Mouse (Mus musculus) heart, embryonic 11.5 days (tissue): ENCODE data around the gene Fam234b. TPM values are rescaled to one million over a fixed set of nuclear protein-coding genes. Genes with fewer than 3 reads are reported as not detected.

Experiments used
- ATAC-seq: fragments of 200-750 bp; cut with Nextera tagmentation; replicated peaks from 2 replicates; pipeline ENCODE4 v1.8.0; 2017; ENCODE audit warnings: moderate library complexity; ENCODE audit not compliant: insufficient number of reproducible peaks, low FRiP score, low TSS enrichment
- H3K27ac ChIP-seq: fragments of 300-500 bp; sonication (generic); 2 replicates; pipeline ENCODE4 v1.5.1; 2014; ENCODE audit warnings: mild to moderate bottlenecking, low read depth, low read length
- H3K27me3 ChIP-seq: fragments of 300-500 bp; sonication (generic); 2 replicates; pipeline ENCODE4 v1.6.1; 2014; ENCODE audit warnings: mild to moderate bottlenecking, low read length, mixed read lengths; ENCODE audit not compliant: control insufficient read depth, insufficient read depth
- H3K36me3 ChIP-seq: fragments of 300-500 bp; sonication (generic); 2 replicates; pipeline ENCODE4 v1.6.1; 2014; ENCODE audit warnings: mild to moderate bottlenecking, low read length, moderate library complexity, mixed read lengths; ENCODE audit not compliant: control insufficient read depth, insufficient read depth
- H3K4me1 ChIP-seq: fragments of 300-500 bp; sonication (generic); 2 replicates; pipeline ENCODE4 v1.6.1; 2014; ENCODE audit warnings: low read length; ENCODE audit not compliant: control insufficient read depth, insufficient read depth
- H3K4me2 ChIP-seq: fragments of 300-500 bp; sonication (generic); 2 replicates; pipeline ENCODE4 v1.6.1; 2014; ENCODE audit warnings: mild to moderate bottlenecking, moderate library complexity
- H3K4me3 ChIP-seq: fragments of 300-500 bp; sonication (generic); 2 replicates; pipeline ENCODE4 v1.5.1; 2014; ENCODE audit warnings: low read depth, low read length
- H3K9ac ChIP-seq: fragments of 300-500 bp; sonication (generic); 2 replicates; pipeline ENCODE4 v1.6.1; 2014; ENCODE audit warnings: mild to moderate bottlenecking, low read depth, low read length, moderate library complexity
- H3K9me3 ChIP-seq: fragments of 300-500 bp; sonication (generic); replicated peaks from 2 replicates; pipeline ENCODE4 v1.6.1; 2016; ENCODE audit warnings: low read length; ENCODE audit not compliant: control insufficient read depth
- WGBS: fragments of 180-500 bp; shearing (Covaris S2); extraction: QIAGEN DNeasy Blood & Tissue Kit; methylation state at CpG from one replicate; pipeline ENCODE4 v1.1.7; 2014; ENCODE audit not compliant: insufficient replicate concordance; 5-methylcytosine and 5-hydroxymethylcytosine counted together
- polyA plus RNA-seq: library from polyadenylated mRNA; unstranded; fragments of >200 nt; fragmentation: Nextera tagmentation; extraction: Ambion mirVana; gene quantifications from 2 replicates; pipeline ENCODE4 v1.2.1, GENCODE M21; 2014

Gene Fam234b
- polyA plus RNA-seq, 1 experiment from 2014 or later = 11.3 TPM

DNA sequence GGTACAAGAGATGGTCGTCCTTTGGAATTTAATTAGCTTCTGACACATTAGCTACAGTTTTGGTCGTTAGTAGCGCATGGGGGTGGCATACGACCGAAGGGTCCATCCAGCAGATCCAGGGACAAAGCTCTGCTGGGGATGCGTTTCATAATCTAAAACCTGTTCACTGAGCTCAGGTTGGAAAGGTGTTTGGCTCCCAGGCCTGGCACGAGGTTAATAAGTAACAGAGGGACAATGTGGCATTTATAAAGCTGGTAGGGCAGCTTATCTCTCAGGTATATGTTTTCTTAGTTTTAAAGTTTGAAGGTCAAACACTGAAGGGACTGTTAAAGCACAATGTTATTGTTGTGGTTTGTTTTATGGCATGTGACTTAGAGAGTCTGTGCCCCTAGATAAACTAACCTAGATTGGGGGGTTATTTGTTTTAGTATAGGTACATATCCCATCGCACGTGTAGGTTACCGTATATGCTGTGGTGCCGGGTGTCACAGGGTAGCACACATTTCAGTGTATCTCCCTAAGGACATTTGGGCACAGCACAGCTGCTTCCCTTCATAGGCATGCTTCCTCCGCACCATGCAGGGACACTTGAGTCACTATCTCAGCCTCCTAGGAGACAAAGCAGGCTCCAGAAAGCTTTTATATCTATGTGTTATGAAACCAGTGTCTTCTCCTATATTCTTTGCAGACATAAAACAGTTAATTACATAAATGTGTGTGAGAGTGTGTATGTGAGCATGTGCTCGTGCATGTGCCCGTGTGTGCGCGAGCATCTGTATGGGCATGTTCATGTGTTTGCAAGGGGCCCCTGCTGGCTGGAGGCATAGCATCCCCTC is 2.6 kb downstream of the Fam234b start:
- no peak overlapping the region for H3K27ac ChIP-seq
- H3K36me3 ChIP-seq = no peaks in the 10 kb centered on the region
- WGBS = 83% methylated on average over 16 of the region's 16 CpGs
- no peak overlapping the region for H3K9ac ChIP-seq
- ATAC-seq = no peak
- H3K27me3 ChIP-seq = no peaks in the 10 kb centered on the region; the same call in 1 of the 2 replicates
- H3K4me3 ChIP-seq = no peak overlapping the region
- H3K4me1 ChIP-seq = peaks cover 9% of the 10 kb centered on the region; the same call in 1 of the 2 replicates
- H3K4me2 ChIP-seq = no peak overlapping the region
- H3K9me3 ChIP-seq = no peaks in the 10 kb centered on the region

DNA sequence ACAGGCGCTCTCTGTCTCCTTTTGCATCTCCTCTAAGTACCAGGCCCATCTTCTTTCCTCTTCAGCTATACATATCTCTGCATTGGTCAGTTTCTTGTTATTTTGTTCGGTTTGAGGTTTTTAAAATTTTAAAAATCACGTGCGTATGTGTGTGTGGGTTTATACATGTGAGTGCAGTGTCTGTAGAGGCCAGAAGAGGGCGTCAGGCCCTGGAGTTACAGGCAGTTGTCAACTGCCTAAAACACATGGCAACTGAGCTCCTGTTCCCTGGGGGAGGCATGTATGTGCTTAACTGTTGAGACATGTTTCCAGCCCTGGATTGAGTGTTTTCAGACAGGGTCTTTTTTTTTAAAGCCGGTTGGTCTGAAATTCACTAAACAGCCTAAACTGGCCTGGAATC is 4.9 kb downstream of the Fam234b start:
- Histone ChIP-seq H3K9me3 (no peaks in the 10 kb centered on the region), H3K9ac (no peak overlapping the region), H3K4me1 (peaks cover 7% of the 10 kb centered on the region; the same call in 1 of the 2 replicates), H3K27ac (no peak overlapping the region), H3K4me3 (no peak overlapping the region), H3K4me2 (no peak overlapping the region), H3K27me3 (no peaks in the 10 kb centered on the region; the same call in 1 of the 2 replicates), H3K36me3 (no peaks in the 10 kb centered on the region)
- ATAC-seq = no peak
- 84% methylated on average over 6 of the region's 6 CpGs for WGBS

DNA sequence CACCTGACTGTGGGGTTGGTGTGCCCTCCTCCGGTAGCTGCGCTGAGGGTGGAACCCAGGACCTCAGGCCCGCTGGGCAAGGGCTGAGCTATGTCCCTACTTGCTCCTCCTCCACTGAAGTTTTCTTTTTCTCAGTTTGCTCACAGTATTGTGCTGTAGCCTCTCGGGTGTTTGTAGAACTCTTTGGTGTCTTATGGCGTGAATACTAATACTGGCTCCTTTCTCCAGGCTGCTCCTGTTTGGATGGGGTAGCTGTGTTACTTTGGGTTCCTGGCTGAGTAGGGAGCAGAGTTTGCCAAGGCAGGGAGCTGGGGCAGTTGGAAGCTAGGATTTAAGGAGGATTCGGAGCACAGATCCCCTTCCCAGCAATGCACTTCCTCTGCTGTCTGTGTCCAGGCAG is 6.0 kb downstream of the Fam234b start:
- H3K9ac ChIP-seq = no peak overlapping the region
- ATAC-seq = no peak
- WGBS = 54% methylated on average over 6 of the region's 6 CpGs
- H3K4me3 ChIP-seq = no peak overlapping the region
- no peak overlapping the region for H3K4me2 ChIP-seq
- peaks cover 3% of the 10 kb centered on the region; the same call in 1 of the 2 replicates for H3K4me1 ChIP-seq
- no peak overlapping the region for H3K27ac ChIP-seq
- no peaks in the 10 kb centered on the region; the same call in 1 of the 2 replicates for H3K27me3 ChIP-seq
- H3K36me3 ChIP-seq = no peaks in the 10 kb centered on the region
- no peaks in the 10 kb centered on the region for H3K9me3 ChIP-seq

DNA sequence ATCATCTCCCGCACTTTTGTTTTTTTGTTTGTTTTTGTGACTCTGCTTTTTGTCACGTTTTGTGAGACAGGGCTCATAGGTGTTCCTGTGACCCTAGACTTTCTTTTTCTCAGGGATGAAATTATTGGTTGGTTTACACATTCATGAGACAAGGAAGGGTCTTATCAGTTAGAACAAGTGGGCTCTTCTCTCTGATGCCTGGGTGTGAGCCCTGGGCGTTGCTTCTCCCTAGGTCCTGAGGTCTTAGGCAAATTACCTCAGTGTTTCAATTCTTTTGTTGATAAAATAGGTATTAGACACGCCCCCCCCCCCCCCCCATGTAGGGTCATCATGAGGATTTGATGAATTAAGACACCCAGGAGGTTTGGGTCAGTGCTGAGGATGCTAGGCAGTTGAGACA is 7.1 kb downstream of the Fam234b start:
- WGBS = 55% methylated on average over 4 of the region's 4 CpGs

DNA sequence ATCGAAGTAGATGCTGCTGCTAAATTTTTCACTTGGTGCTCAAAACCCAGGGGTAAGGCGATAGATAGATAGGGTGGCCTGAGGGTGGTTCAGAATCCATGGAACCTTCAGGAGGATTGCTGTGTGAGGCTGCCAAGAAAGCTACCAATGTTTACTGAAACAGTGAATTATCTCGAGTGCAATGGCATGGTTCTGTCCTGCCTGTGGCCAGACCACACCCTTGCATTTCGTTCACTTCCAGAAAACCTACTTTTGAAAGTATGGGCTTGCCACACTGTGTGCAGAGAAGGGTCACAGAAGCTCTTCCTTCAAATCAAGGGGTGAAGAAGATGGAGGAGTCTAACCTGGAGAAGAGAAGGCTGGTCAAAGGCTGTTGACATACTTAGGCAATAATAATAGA is 8.0 kb downstream of the Fam234b start:
- no peaks in the 10 kb centered on the region for H3K9me3 ChIP-seq
- WGBS = 74% methylated on average over 4 of the region's 4 CpGs
- no peak for ATAC-seq
- no peak overlapping the region for H3K9ac ChIP-seq
- H3K27ac ChIP-seq = no peak overlapping the region
- H3K4me2 ChIP-seq = no peak overlapping the region
- no peaks in the 10 kb centered on the region for H3K4me1 ChIP-seq
- H3K4me3 ChIP-seq = no peak overlapping the region
- no peaks in the 10 kb centered on the region; the same call in 1 of the 2 replicates for H3K27me3 ChIP-seq
- H3K36me3 ChIP-seq = no peaks in the 10 kb centered on the region

More for the DNA sequence above, 7.1 kb downstream of the Fam234b start:
- H3K36me3 ChIP-seq = no peaks in the 10 kb centered on the region
- H3K4me2 ChIP-seq = no peak overlapping the region
- no peaks in the 10 kb centered on the region for H3K4me1 ChIP-seq
- ATAC-seq = no peak
- no peaks in the 10 kb centered on the region for H3K9me3 ChIP-seq
- no peaks in the 10 kb centered on the region; the same call in 1 of the 2 replicates for H3K27me3 ChIP-seq
- no peak overlapping the region for H3K4me3 ChIP-seq
- H3K27ac ChIP-seq = no peak overlapping the region
- H3K9ac ChIP-seq = no peak overlapping the region

DNA sequence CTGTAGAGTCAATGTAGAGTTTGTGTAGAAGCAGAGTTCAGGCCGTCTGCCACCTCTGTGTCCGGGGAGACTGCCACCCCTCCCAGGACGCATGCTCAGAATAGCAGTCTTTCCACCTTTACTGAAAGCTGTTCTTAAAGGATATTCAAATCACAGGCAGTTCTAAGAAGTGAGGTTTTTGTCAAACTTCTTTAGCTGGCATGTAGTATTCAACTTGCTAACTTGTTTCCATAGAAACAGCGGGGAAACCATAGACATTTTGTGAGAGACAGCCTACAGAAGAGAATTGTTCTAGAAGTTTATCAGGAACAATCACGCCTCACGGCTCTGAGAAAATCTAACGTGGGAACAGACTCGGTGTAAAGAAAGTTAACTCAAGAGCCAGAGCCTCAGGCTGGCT is 9.1 kb downstream of the Fam234b start:
- no peak overlapping the region for H3K9ac ChIP-seq
- no peak overlapping the region for H3K4me2 ChIP-seq
- no peak overlapping the region for H3K27ac ChIP-seq
- no peak overlapping the region for H3K4me3 ChIP-seq
- H3K9me3 ChIP-seq = no peaks in the 10 kb centered on the region
- 77% methylated on average over 8 of the region's 8 CpGs for WGBS
- ATAC-seq = no peak
- H3K36me3 ChIP-seq = no peaks in the 10 kb centered on the region
- H3K27me3 ChIP-seq = no peaks in the 10 kb centered on the region; the same call in 1 of the 2 replicates
- no peaks in the 10 kb centered on the region for H3K4me1 ChIP-seq

DNA sequence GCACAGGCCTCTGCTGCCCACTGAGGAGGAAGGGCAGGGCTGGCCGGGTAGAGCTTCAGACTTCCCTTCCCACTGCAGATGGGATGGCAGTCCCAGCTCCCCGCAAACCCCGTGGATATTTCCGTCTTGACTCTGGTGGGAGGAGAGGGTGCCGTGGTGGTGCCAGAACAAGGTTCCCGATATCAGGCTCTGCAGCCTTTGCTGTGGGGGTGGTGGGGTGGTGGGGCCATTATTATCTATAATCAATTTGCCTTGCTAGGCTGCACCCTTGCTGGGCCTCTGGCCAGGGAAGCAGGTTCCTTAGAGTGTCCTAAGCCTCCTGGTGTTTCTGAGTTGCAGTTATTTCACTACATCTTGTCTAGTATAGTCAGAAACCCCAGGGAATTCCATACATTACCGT is 13.4 kb downstream of the Fam234b start:
- peak; percentile 31; the same call in 1 of the 2 replicates for ATAC-seq
- 0 out of 2 replicates have a peak overlapping the region, but pooled peaks have one; percentile 8 for H3K9ac ChIP-seq
- WGBS = 63% methylated on average over 7 of the region's 7 CpGs
- H3K4me1 ChIP-seq = no peaks in the 10 kb centered on the region
- H3K4me3 ChIP-seq = no peak overlapping the region
- no peak overlapping the region for H3K4me2 ChIP-seq
- peaks cover 10% of the 10 kb centered on the region for H3K27me3 ChIP-seq
- no peaks in the 10 kb centered on the region for H3K9me3 ChIP-seq
- H3K27ac ChIP-seq = no peak overlapping the region
- H3K36me3 ChIP-seq = no peaks in the 10 kb centered on the region

DNA sequence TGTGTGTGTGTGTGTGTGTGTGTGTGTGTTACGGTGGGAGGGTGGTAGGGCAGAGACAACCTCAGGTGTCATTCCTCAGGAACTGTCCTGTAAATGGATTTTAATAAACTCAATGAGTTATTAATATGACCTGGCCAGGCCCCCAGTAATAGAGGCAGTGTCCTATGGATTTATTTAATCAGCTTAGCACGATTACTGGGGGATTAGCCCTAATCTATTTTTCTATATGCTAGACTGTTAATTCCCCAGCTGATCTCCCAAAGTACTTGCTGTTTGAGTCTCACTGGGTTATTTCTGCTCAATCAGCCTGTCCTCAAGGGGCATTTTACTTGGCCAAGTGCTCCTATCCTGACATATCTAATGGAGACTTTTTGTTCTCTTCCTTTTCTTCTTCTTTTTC is 14.9 kb downstream of the Fam234b start:
- no peak overlapping the region for H3K4me3 ChIP-seq
- 87% methylated on average over 2 of the region's 2 CpGs for WGBS
- no peak overlapping the region for H3K27ac ChIP-seq
- H3K9me3 ChIP-seq = no peaks in the 10 kb centered on the region
- no peaks in the 10 kb centered on the region for H3K4me1 ChIP-seq
- H3K27me3 ChIP-seq = peaks cover 12% of the 10 kb centered on the region
- H3K36me3 ChIP-seq = no peaks in the 10 kb centered on the region
- no peak for ATAC-seq
- no peak overlapping the region for H3K4me2 ChIP-seq
- H3K9ac ChIP-seq = no peak overlapping the region

DNA sequence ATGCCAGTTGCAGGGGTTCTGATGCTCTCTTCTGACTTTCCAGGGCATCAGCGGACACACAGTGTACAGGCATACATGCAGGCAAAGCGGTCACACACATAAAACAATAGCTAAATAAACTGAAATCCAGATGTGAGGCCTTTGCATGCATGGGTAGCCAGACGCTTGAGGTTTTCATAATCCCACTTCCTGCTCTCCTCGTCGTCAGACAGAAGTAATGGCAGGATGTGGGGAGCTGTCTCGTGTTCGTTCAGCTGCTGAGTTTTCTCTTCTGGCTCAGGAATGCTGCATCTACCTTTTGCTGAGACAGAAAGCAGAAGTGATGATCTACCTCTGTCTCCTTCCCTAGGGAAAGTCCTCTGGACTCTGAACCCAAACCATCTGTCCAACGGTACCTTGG is 20.6 kb downstream of the Fam234b start:
- H3K9me3 ChIP-seq = no peaks in the 10 kb centered on the region
- H3K27me3 ChIP-seq = peaks cover 27% of the 10 kb centered on the region
- WGBS = 65% methylated on average over 8 of the region's 8 CpGs
- no peak for ATAC-seq
- no peaks in the 10 kb centered on the region for H3K36me3 ChIP-seq
- H3K4me3 ChIP-seq = no peak overlapping the region
- H3K27ac ChIP-seq = no peak overlapping the region
- H3K4me2 ChIP-seq = no peak overlapping the region
- no peaks in the 10 kb centered on the region for H3K4me1 ChIP-seq
- H3K9ac ChIP-seq = no peak overlapping the region
